Mouse (Mus musculus) C2C12 (cell line): ENCODE measurements around the gene Chst11. TPM values are rescaled to one million over a fixed set of nuclear protein-coding genes. Genes with fewer than 3 reads are reported as not detected.

Source experiments
- H3K27me3 ChIP-seq: one replicate; pipeline ENCODE4 v1.6.1; 2011; ENCODE audit not compliant: control insufficient read depth, insufficient read depth, insufficient read length
- H3K36me3 ChIP-seq: one replicate; pipeline ENCODE4 v1.6.1; 2011; ENCODE audit not compliant: control insufficient read depth, insufficient read depth
- H3K4me3 ChIP-seq: one replicate; pipeline ENCODE4 v1.5.1; 2011; ENCODE audit warnings: mild to moderate bottlenecking, control low read depth; ENCODE audit not compliant: poor library complexity, insufficient read depth, severe bottlenecking
- H3K79me2 ChIP-seq: one replicate; pipeline ENCODE4 v1.6.1; 2011; ENCODE audit not compliant: control insufficient read depth, insufficient read depth
- H3K79me3 ChIP-seq: one replicate; pipeline ENCODE4 v1.6.1; 2011; ENCODE audit warnings: low read depth, control low read depth
- H3ac ChIP-seq: one replicate; pipeline ENCODE3; 2011; ENCODE audit warnings: low read depth; ENCODE audit not compliant: control insufficient read depth, insufficient read length
- CEBPB ChIP-seq: IDR thresholded peaks from one replicate; pipeline ENCODE4 v1.6.1; 2011; ENCODE audit warnings: low read depth, mild to moderate bottlenecking, control low read depth, moderate library complexity
- CTCF ChIP-seq: IDR thresholded peaks from one replicate; pipeline ENCODE4 v1.5.1; 2011; ENCODE audit not compliant: control insufficient read depth, insufficient read depth, insufficient read length
- FOSL1 ChIP-seq: IDR thresholded peaks from one replicate; pipeline ENCODE4 v1.8.0; 2011; ENCODE audit warnings: mild to moderate bottlenecking, low read length; ENCODE audit not compliant: poor library complexity, insufficient read depth, severe bottlenecking
- MAX ChIP-seq: IDR thresholded peaks from one replicate; pipeline ENCODE4 v1.6.1; 2011; ENCODE audit warnings: mild to moderate bottlenecking, control low read depth
- MYOD1 ChIP-seq: IDR thresholded peaks from one replicate; pipeline ENCODE4 v1.6.1; 2011; ENCODE audit warnings: low read depth; ENCODE audit not compliant: control insufficient read depth, insufficient read length
- MYOG ChIP-seq: IDR thresholded peaks from one replicate; pipeline ENCODE4 v1.6.1; 2011; ENCODE audit not compliant: control insufficient read depth, insufficient read length; ENCODE audit errors: extremely low read depth
- USF1 ChIP-seq: IDR thresholded peaks from one replicate; pipeline ENCODE4 v1.6.1; 2011; ENCODE audit warnings: low read depth, mild to moderate bottlenecking, control low read depth, moderate library complexity
- polyA plus RNA-seq: library from polyadenylated mRNA; unstranded; fragments of >200 nt; fragmentation: generic; extraction: Trizol; gene quantifications from one replicate; pipeline ENCODE4 v1.2.1, GENCODE M21; 2012; ENCODE audit warnings: missing spikeins

The Chst11 gene
- polyA plus RNA-seq, 1 experiment = 15.9 TPM

DNA sequence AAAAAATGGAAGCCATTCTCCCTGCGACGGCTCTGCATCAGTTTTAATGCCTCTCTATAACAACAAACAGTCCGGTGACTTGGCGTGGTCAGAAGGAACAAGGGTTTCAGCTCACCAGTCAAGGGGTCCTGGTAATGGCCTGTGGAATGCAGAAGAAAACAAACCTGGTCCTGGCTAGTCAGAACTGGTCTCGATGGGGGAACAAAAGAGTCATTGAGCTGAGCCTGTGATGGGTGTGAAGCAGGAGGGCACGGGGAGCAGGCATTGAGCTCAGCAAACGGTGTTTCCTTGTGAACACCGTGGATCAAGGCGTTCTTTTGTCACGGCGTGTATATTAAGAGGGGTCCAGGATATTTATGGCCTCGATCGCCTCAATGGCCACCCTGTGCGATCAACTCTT is 160.5 kb downstream of the Chst11 start:
- H3K27me3 ChIP-seq = no peaks in the 10 kb centered on the region
- no peak overlapping the region for H3K4me3 ChIP-seq
- H3K79me2 ChIP-seq = peaks cover 19% of the 10 kb centered on the region
- H3K79me3 ChIP-seq = no peaks in the 10 kb centered on the region
- H3K36me3 ChIP-seq = no peaks in the 10 kb centered on the region
- H3ac ChIP-seq = no peak overlapping the region
- TF ChIP-seq FOSL1 = no peak
- no peak for TF ChIP-seq CEBPB
- no peak for TF ChIP-seq USF1
- TF ChIP-seq MYOD1 = no peak

DNA sequence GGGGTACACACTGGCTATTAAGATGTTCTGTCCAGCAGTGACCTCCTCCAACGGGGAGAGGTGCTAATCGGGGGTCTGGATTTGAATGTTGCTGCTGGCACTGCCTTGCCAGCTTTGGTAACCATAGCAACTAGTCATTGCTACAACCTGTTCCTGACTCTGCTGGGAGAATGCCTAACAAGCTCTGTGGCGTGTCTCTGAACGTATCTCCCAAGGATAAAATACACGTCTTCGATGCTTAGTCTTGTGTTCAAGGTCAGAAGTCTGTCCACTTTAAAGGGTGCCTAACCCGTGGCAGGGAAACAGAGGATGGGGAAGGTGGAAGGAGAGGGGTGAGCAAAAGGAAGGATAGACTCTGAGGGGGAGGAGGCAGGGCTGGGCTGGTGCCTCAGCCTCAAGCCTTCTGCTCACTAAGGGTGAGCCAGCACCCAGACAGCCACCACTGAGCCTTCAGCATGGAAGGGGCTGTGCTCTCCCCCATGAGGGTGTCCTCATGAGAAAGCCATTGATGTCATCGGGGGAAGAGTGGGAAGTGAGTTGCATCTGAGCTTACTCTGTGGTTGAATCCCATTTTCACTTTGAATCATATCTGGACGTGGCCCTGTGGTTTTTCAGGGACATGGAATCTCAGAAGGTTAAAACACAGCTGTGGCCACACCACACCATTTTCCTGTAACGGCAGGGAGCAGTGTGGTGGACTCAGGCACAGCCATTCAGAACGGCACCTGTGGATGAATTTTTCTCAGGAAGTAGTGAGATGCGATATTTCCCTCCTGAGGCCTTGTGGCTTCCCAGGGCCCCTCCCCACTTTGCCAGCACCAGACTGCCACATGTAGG is 164.3 kb downstream of the Chst11 start:
- TF ChIP-seq FOSL1 = peak; percentile 2
- TF ChIP-seq USF1 = no peak
- TF ChIP-seq MYOG = no peak
- TF ChIP-seq MYOD1 = peak; percentile 92
- TF ChIP-seq CTCF = no peak
- peaks cover 11% of the 10 kb centered on the region for H3K79me2 ChIP-seq

DNA sequence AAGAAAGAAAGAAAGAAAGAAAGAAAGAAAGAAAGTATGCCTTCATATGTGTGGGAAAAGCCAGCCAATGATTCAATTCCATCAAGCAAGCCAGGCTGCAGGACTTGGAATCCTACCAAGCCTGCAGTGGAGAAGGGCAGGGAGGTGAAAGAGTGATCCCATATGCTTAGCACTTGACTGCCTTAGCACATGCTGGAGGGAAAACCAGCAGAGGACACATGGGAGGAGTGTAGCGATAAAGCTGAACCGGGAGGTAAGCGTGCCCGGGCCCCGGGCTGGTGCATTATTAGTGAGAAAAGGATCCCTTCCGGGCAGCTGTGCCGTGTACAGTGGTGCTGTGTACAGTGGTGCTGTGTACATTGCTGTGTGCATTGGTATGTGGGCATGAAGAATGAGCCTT is 165.3 kb downstream of the Chst11 start:
- Histone ChIP-seq H3K79me3 (peaks cover 1% of the 10 kb centered on the region), H3K36me3 (no peaks in the 10 kb centered on the region), H3ac (no peak overlapping the region), H3K27me3 (no peaks in the 10 kb centered on the region), H3K4me3 (no peak overlapping the region), H3K79me2 (peaks cover 14% of the 10 kb centered on the region)
- TF ChIP-seq FOSL1 = no peak
- no peak for TF ChIP-seq CEBPB
- no peak for TF ChIP-seq USF1
- TF ChIP-seq CTCF = no peak

More for the DNA sequence above, 164.3 kb downstream of the Chst11 start:
- Histone ChIP-seq H3K36me3 (no peaks in the 10 kb centered on the region), H3K27me3 (no peaks in the 10 kb centered on the region), H3K79me3 (peaks cover 1% of the 10 kb centered on the region), H3ac (no peak overlapping the region), H3K4me3 (no peak overlapping the region)

DNA sequence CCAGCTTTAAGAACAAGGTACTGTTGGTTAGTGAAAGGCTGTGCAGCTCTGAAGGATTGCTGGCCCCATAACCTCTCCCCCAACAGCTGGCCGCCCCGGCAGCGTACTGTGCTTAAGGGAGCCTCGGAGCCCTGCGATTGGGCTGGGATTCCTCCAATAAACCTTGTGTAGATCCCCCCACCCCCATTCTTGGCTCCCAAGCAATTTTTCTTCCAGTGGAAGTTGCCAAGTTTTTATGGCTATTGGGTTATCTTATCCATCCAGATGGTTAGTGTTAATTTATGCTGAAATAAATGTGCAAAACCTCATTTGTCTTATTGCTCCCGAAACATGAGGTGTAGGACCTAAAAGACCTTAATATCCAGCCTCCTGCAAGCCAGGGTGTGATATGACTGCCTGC is 166.1 kb downstream of the Chst11 start:
- peaks cover 1% of the 10 kb centered on the region for H3K79me3 ChIP-seq
- H3ac ChIP-seq = no peak overlapping the region
- TF ChIP-seq MYOG = no peak
- TF ChIP-seq USF1 = no peak
- TF ChIP-seq MAX = no peak
- no peak for TF ChIP-seq MYOD1
- TF ChIP-seq CEBPB = no peak
- no peak overlapping the region for H3K4me3 ChIP-seq
- peaks cover 14% of the 10 kb centered on the region for H3K79me2 ChIP-seq
- H3K36me3 ChIP-seq = no peaks in the 10 kb centered on the region
- no peaks in the 10 kb centered on the region for H3K27me3 ChIP-seq

DNA sequence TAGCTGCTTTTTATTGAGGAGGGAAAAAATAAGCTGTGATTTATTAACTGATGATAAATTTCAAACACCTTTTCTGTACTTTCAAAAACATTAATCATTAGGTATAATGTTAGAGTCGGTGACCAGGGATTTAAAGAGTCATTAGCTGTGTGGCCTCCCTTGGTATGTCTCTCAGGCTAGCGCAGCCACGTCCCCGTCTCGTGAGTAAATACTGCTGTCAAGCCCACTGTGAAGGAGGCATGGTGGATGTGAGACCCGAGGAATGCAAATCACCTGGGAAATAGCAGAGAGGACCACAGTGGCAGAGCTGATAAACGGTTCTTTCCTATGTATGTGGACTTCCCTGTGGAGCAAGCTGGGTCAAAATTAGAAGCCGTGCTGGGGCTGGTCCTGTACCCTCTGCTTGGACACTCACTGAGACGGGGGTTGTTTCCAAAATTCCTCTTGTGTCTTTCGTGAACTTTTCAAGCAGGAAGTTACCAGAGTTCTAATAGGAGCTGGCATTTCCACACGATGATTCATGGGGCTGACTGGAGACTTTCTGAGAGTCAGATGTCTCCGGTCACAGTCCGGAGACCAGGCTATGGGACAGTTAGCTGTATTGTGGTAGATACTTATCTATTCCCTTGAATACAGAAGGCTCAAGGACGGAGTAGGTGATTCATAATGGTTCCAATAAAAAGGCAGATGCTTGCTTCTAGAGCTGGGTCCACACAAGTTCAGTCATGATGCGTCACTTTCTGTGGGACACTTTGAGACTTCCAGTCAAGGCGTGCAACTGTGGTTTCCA is 166.8 kb downstream of the Chst11 start:
- peaks cover 1% of the 10 kb centered on the region for H3K79me3 ChIP-seq
- H3K27me3 ChIP-seq = no peaks in the 10 kb centered on the region
- H3K36me3 ChIP-seq = no peaks in the 10 kb centered on the region
- peaks cover 14% of the 10 kb centered on the region for H3K79me2 ChIP-seq
- H3ac ChIP-seq = peak overlapping the region; percentile 2
- H3K4me3 ChIP-seq = no peak overlapping the region
- no peak for TF ChIP-seq MYOG
- TF ChIP-seq FOSL1 = peak; percentile 96
- TF ChIP-seq CEBPB = no peak
- peak; percentile 56 for TF ChIP-seq MYOD1

DNA sequence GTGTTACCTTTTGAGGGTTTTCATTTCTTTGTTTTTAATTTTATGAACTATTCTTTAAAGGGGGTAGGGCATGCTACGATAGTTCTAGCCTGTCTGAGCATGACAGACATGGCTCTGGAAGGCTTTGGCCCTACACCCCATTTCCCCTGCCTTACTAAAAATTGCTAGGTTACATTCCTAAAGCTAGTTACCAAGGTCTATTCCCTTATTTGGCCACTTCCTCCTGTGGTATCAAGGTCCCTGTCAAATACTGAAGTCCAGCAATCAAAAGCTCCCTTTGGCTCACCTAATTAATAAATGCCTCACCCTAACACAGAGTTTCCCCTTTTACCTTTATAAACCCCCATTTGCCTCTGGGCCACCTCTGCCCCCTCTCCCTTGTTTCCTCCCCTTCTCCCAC is 167.4 kb downstream of the Chst11 start:
- Histone ChIP-seq H3K4me3 (no peak overlapping the region), H3ac (no peak overlapping the region), H3K27me3 (no peaks in the 10 kb centered on the region), H3K36me3 (no peaks in the 10 kb centered on the region), H3K79me2 (peaks cover 14% of the 10 kb centered on the region), H3K79me3 (peaks cover 1% of the 10 kb centered on the region)
- TF ChIP-seq FOSL1 (no peak), CTCF (no peak)
